Mouse (Mus musculus): ENCODE results near the gene Hdc.

DNA sequence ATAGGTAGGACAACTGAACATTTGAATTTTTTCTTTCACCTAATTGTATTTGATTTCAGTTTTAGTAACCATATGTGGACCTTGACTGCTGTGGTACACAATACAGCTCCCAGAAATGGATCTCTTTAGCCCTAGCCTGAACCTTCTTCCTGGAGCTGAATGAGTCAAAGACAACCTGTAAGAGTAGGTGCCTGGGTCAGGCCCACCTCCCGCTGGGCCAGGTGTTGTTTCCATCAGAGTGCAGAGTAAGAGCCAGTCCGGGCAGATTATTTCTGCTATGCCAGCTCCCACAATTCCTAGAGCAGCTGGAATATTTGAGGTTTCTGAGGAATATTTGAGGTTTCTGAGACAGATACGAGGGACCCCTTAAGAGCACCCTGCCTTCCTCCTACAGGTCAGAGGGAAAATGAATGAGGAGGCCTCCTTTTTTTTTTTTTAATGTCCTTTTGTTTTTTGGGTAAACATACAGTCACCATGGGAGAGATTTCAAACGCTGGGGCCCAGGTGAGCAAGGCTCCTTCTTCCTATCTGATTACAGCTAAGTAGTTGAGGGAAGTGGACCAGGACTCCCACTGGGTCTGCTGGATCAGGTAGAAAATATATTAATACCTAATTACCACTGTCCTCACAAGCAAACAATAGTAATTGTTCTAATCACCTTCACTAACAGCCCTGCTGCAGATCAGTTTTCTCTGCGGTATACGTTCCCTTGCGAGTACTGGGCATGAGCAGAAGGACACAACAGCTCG, 34.3 kb downstream of the Hdc start:
- TF ChIP-seq CTCF (IDR thresholded peaks at IDR 0.05; ENCODE audit: control insufficient read depth, insufficient read depth, low read length) (no peak), POLR2A (IDR thresholded peaks at IDR 0.05; ENCODE audit: borderline replicate concordance, control insufficient read depth, low read depth, low read length) (no peak)

Measured in bone marrow, adult 2 months (tissue).